Mouse (Mus musculus) lung, embryonic 15.5 days (tissue): Measurements from ENCODE around the gene Pum2. TPM values are rescaled to one million over a fixed set of nuclear protein-coding genes. Genes with fewer than 3 reads are reported as not detected.

Experiments used
- ATAC-seq: fragments of 200-750 bp; cut with Nextera tagmentation; 2 replicates; pipeline ENCODE4 v1.8.0; 2017; ENCODE audit warnings: moderate number of reproducible peaks, borderline replicate concordance; ENCODE audit not compliant: low FRiP score, low TSS enrichment; ENCODE audit errors: extremely low read depth
- H3K27ac ChIP-seq: fragments of 300-500 bp; sonication (generic); 2 replicates; pipeline ENCODE4 v1.5.1; 2015; ENCODE audit warnings: moderate library complexity, mild to moderate bottlenecking, inconsistent platforms
- H3K27me3 ChIP-seq: fragments of 300-500 bp; sonication (generic); 2 replicates; pipeline ENCODE4 v1.6.1; 2015; ENCODE audit warnings: inconsistent platforms
- H3K36me3 ChIP-seq: fragments of 300-500 bp; sonication (generic); 2 replicates; pipeline ENCODE4 v1.6.1; 2015; ENCODE audit warnings: inconsistent platforms
- H3K4me1 ChIP-seq: fragments of 300-500 bp; sonication (generic); 2 replicates; pipeline ENCODE4 v1.6.1; 2015; ENCODE audit warnings: inconsistent platforms
- H3K4me2 ChIP-seq: fragments of 300-500 bp; sonication (generic); 2 replicates; pipeline ENCODE4 v1.6.1; 2015; ENCODE audit warnings: inconsistent platforms, mild to moderate bottlenecking, moderate library complexity
- H3K4me3 ChIP-seq: fragments of 300-500 bp; sonication (generic); 2 replicates; pipeline ENCODE4 v1.5.1; 2015; ENCODE audit warnings: mild to moderate bottlenecking, inconsistent platforms
- H3K9ac ChIP-seq: fragments of 300-500 bp; sonication (generic); 2 replicates; pipeline ENCODE4 v1.6.1; 2015; ENCODE audit warnings: inconsistent platforms
- H3K9me3 ChIP-seq: fragments of 300-500 bp; sonication (generic); 2 replicates; pipeline ENCODE4 v1.6.1; 2016; ENCODE audit warnings: inconsistent platforms
- WGBS: fragments of 180-500 bp; shearing (Covaris S2); methylation state at CpG from one replicate; pipeline ENCODE4 v1.1.7; 2015; 5-methylcytosine and 5-hydroxymethylcytosine counted together
- polyA plus RNA-seq: library from polyadenylated mRNA; unstranded; fragments of >200 nt; fragmentation: Nextera tagmentation; extraction: Ambion mirVana; gene quantifications from 2 replicates; pipeline ENCODE4 v1.2.1, GENCODE M21; 2015

The Pum2 gene
- polyA plus RNA-seq, 1 experiment from 2014 or later: 42.5 TPM

- H3K4me1 ChIP-seq: no peaks in the 10 kb centered on the region
- no peak for ATAC-seq
- no peaks in the 10 kb centered on the region for H3K9me3 ChIP-seq
- peaks cover 29% of the 10 kb centered on the region for H3K36me3 ChIP-seq
- H3K27ac ChIP-seq: no peak overlapping the region
- H3K27me3 ChIP-seq: no peaks in the 10 kb centered on the region
- 79% methylated on average over 2 of the region's 2 CpGs for whole genome bisulfite sequencing
- no peak overlapping the region for H3K9ac ChIP-seq
- no peak overlapping the region for H3K4me2 ChIP-seq
- no peak overlapping the region for H3K4me3 ChIP-seq
Observed at GRCm38 (mm10) chr12:8712665-8713064, 38.7 kb downstream of the Pum2 start.

GRCm38 (mm10) chr12:8716093-8716492, 42.2 kb downstream of the Pum2 start:
- ATAC-seq: no peak
- Histone ChIP-seq H3K9ac (no peak overlapping the region), H3K36me3 (peaks cover 27% of the 10 kb centered on the region; the same call in 1 of the 2 replicates), H3K4me2 (no peak overlapping the region), H3K27ac (no peak overlapping the region), H3K4me1 (no peaks in the 10 kb centered on the region), H3K9me3 (no peaks in the 10 kb centered on the region), H3K4me3 (no peak overlapping the region), H3K27me3 (no peaks in the 10 kb centered on the region)
- WGBS: 63% methylated on average over 1 of the region's 1 CpGs

- no peak; the same call in 1 of the 2 replicates for ATAC-seq
- H3K4me2 ChIP-seq: no peak overlapping the region
Observed at GRCm38 (mm10) chr12:8726890-8727289, 53.0 kb downstream of the Pum2 start.

GRCm38 (mm10) chr12:8728739-8729138, 54.8 kb downstream of the Pum2 start:
- Histone ChIP-seq H3K9me3 (no peaks in the 10 kb centered on the region), H3K27ac (no peak overlapping the region), H3K36me3 (peaks cover 48% of the 10 kb centered on the region), H3K4me1 (no peaks in the 10 kb centered on the region), H3K27me3 (no peaks in the 10 kb centered on the region), H3K9ac (no peak overlapping the region), H3K4me2 (no peak overlapping the region), H3K4me3 (no peak overlapping the region)
- 82% methylated on average over 2 of the region's 2 CpGs for WGBS
- ATAC-seq: no peak

More at GRCm38 (mm10) chr12:8726890-8727289, 53.0 kb downstream of the Pum2 start:
- Histone ChIP-seq H3K9me3 (no peaks in the 10 kb centered on the region), H3K27ac (no peak overlapping the region), H3K4me1 (no peaks in the 10 kb centered on the region), H3K27me3 (no peaks in the 10 kb centered on the region), H3K4me3 (no peak overlapping the region), H3K9ac (no peak overlapping the region), H3K36me3 (peaks cover 50% of the 10 kb centered on the region)
- 66% methylated on average over 1 of the region's 1 CpGs for WGBS

- peaks cover 56% of the 10 kb centered on the region for H3K36me3 ChIP-seq
Observed at GRCm38 (mm10) chr12:8753654-8754053, 79.7 kb downstream of the Pum2 start.

GRCm38 (mm10) chr12:8754116-8754515, 80.2 kb downstream of the Pum2 start:
- Histone ChIP-seq H3K4me3 (no peak overlapping the region), H3K4me1 (no peaks in the 10 kb centered on the region), H3K27ac (no peak overlapping the region), H3K9ac (no peak overlapping the region), H3K27me3 (no peaks in the 10 kb centered on the region), H3K4me2 (no peak overlapping the region), H3K36me3 (peaks cover 51% of the 10 kb centered on the region), H3K9me3 (no peaks in the 10 kb centered on the region)
- 73% methylated on average over 4 of the region's 4 CpGs for WGBS
- no peak for ATAC-seq

More at GRCm38 (mm10) chr12:8753654-8754053, 79.7 kb downstream of the Pum2 start:
- H3K4me1 ChIP-seq: no peaks in the 10 kb centered on the region
- no peak overlapping the region for H3K9ac ChIP-seq
- H3K27ac ChIP-seq: no peak overlapping the region
- no peak for ATAC-seq
- H3K27me3 ChIP-seq: no peaks in the 10 kb centered on the region
- no peak overlapping the region for H3K4me3 ChIP-seq
- no peak overlapping the region for H3K4me2 ChIP-seq
- no peaks in the 10 kb centered on the region for H3K9me3 ChIP-seq
- 87% methylated on average over 2 of the region's 2 CpGs for WGBS

GRCm38 (mm10) chr12:8758029-8758428, 84.1 kb downstream of the Pum2 start:
- peaks cover 27% of the 10 kb centered on the region for H3K36me3 ChIP-seq
- H3K9me3 ChIP-seq: no peaks in the 10 kb centered on the region
- no peaks in the 10 kb centered on the region for H3K4me1 ChIP-seq
- H3K4me3 ChIP-seq: no peak overlapping the region
- H3K27ac ChIP-seq: no peak overlapping the region
- no peaks in the 10 kb centered on the region for H3K27me3 ChIP-seq
- 95% methylated on average over 3 of the region's 3 CpGs for WGBS
- no peak overlapping the region for H3K4me2 ChIP-seq
- ATAC-seq: no peak
- no peak overlapping the region for H3K9ac ChIP-seq

GRCm38 (mm10) chr12:8759115-8759514, 85.2 kb downstream of the Pum2 start:
- Histone ChIP-seq H3K9me3 (no peaks in the 10 kb centered on the region), H3K4me2 (no peak overlapping the region), H3K36me3 (peaks cover 17% of the 10 kb centered on the region; the same call in 1 of the 2 replicates), H3K4me3 (no peak overlapping the region), H3K4me1 (no peaks in the 10 kb centered on the region), H3K27me3 (no peaks in the 10 kb centered on the region), H3K27ac (no peak overlapping the region), H3K9ac (no peak overlapping the region)
- no peak for ATAC-seq
- WGBS: 69% methylated on average over 4 of the region's 4 CpGs

GRCm38 (mm10) chr12:8759779-8760178, 85.8 kb downstream of the Pum2 start:
- Histone ChIP-seq H3K4me1 (no peaks in the 10 kb centered on the region), H3K9me3 (no peaks in the 10 kb centered on the region), H3K36me3 (peaks cover 17% of the 10 kb centered on the region; the same call in 1 of the 2 replicates), H3K4me3 (no peak overlapping the region), H3K4me2 (no peak overlapping the region), H3K9ac (no peak overlapping the region), H3K27ac (no peak overlapping the region), H3K27me3 (no peaks in the 10 kb centered on the region)
- 83% methylated on average over 6 of the region's 6 CpGs for WGBS
- no peak for ATAC-seq

GRCm38 (mm10) chr12:8760561-8760960, 86.6 kb downstream of the Pum2 start:
- Histone ChIP-seq H3K4me2 (no peak overlapping the region), H3K27ac (no peak overlapping the region), H3K9ac (no peak overlapping the region), H3K9me3 (no peaks in the 10 kb centered on the region), H3K27me3 (no peaks in the 10 kb centered on the region), H3K4me3 (no peak overlapping the region), H3K4me1 (no peaks in the 10 kb centered on the region), H3K36me3 (peaks cover 14% of the 10 kb centered on the region; the same call in 1 of the 2 replicates)
- no peak for ATAC-seq
- WGBS: 61% methylated on average over 6 of the region's 6 CpGs

GRCm38 (mm10) chr12:8761058-8761457, 87.1 kb downstream of the Pum2 start:
- whole genome bisulfite sequencing: 72% methylated on average over 7 of the region's 7 CpGs

GRCm38 (mm10) chr12:8762667-8763066, 88.7 kb downstream of the Pum2 start:
- WGBS: 48% methylated on average over 2 of the region's 2 CpGs
- ATAC-seq: no peak

More at GRCm38 (mm10) chr12:8761058-8761457, 87.1 kb downstream of the Pum2 start:
- Histone ChIP-seq H3K9me3 (no peaks in the 10 kb centered on the region), H3K27me3 (no peaks in the 10 kb centered on the region), H3K4me3 (no peak overlapping the region), H3K36me3 (peaks cover 13% of the 10 kb centered on the region; the same call in 1 of the 2 replicates), H3K9ac (no peak overlapping the region), H3K4me1 (no peaks in the 10 kb centered on the region), H3K4me2 (no peak overlapping the region), H3K27ac (no peak overlapping the region)
- ATAC-seq: no peak

More at GRCm38 (mm10) chr12:8762667-8763066, 88.7 kb downstream of the Pum2 start:
- Histone ChIP-seq H3K36me3 (no peaks in the 10 kb centered on the region; the same call in 1 of the 2 replicates), H3K4me3 (no peak overlapping the region), H3K9me3 (no peaks in the 10 kb centered on the region), H3K4me1 (no peaks in the 10 kb centered on the region), H3K27ac (no peak overlapping the region), H3K9ac (no peak overlapping the region), H3K4me2 (no peak overlapping the region), H3K27me3 (no peaks in the 10 kb centered on the region)
